Mouse (Mus musculus) limb, embryonic 14.5 days (tissue): ENCODE measurements around the gene Guca2b. TPM values are rescaled to one million over a fixed set of nuclear protein-coding genes. Genes with fewer than 3 reads are reported as not detected.

Source experiments
- ATAC-seq: fragments of 200-750 bp; cut with Nextera tagmentation; 2 replicates; pipeline ENCODE4 v1.8.0; 2017; ENCODE audit warnings: low read depth, moderate number of reproducible peaks, moderate TSS enrichment; ENCODE audit not compliant: low FRiP score
- DNase-seq: peaks from one replicate; pipeline ENCODE4 v3.0.0-alpha.2; 2015; ENCODE audit warnings: low spot score
- H3K27ac ChIP-seq: fragments of 300-500 bp; sonication (generic); replicated peaks from 2 replicates; pipeline ENCODE4 v1.5.1; 2014; ENCODE audit warnings: low read depth, mild to moderate bottlenecking, low read length, moderate library complexity, mixed read lengths
- H3K27me3 ChIP-seq: fragments of 300-500 bp; sonication (generic); 2 replicates; pipeline ENCODE4 v1.6.1; 2014; ENCODE audit warnings: low read length, mixed read lengths; ENCODE audit not compliant: control insufficient read depth, insufficient read depth
- H3K36me3 ChIP-seq: fragments of 300-500 bp; sonication (generic); 2 replicates; pipeline ENCODE4 v1.6.1; 2014; ENCODE audit warnings: mild to moderate bottlenecking, low read length, moderate library complexity, mixed read lengths; ENCODE audit not compliant: control insufficient read depth, insufficient read depth
- H3K4me1 ChIP-seq: fragments of 300-500 bp; sonication (generic); 2 replicates; pipeline ENCODE4 v1.6.1; 2014; ENCODE audit warnings: antibody characterized with exemption, low read length, mixed read lengths; ENCODE audit not compliant: control insufficient read depth, insufficient read depth
- H3K4me2 ChIP-seq: fragments of 300-500 bp; sonication (generic); replicated peaks from 2 replicates; pipeline ENCODE4 v1.6.1; 2014; ENCODE audit warnings: low read depth, mild to moderate bottlenecking, low read length, moderate library complexity; ENCODE audit not compliant: severe bottlenecking
- H3K4me3 ChIP-seq: fragments of 300-500 bp; sonication (generic); replicated peaks from 2 replicates; pipeline ENCODE4 v1.5.1; 2014; ENCODE audit warnings: low read length
- H3K9ac ChIP-seq: fragments of 300-500 bp; sonication (generic); 2 replicates; pipeline ENCODE4 v1.6.1; 2014; ENCODE audit warnings: mild to moderate bottlenecking, low read depth, low read length, moderate library complexity; ENCODE audit not compliant: severe bottlenecking
- H3K9me3 ChIP-seq: fragments of 300-500 bp; sonication (generic); 2 replicates; pipeline ENCODE4 v1.6.1; 2016; ENCODE audit warnings: low read length; ENCODE audit not compliant: control insufficient read depth
- POLR2A ChIP-seq: fragments of 200-500 bp; IDR thresholded peaks from 2 replicates; pipeline ENCODE4 v1.8.0; 2012; ENCODE audit warnings: inconsistent platforms, mild to moderate bottlenecking, moderate library complexity, borderline replicate concordance; ENCODE audit not compliant: insufficient read depth, insufficient read length; ENCODE audit errors: extremely low read depth
- WGBS: fragments of 180-500 bp; shearing (Covaris S2); extraction: QIAGEN DNeasy Blood & Tissue Kit; methylation state at CpG from one replicate; pipeline ENCODE4 v1.1.7; 2014; 5-methylcytosine and 5-hydroxymethylcytosine counted together
- polyA plus RNA-seq, 2 experiments: library from polyadenylated mRNA; depleted of rRNA in 1 of 2; stranded (reverse) in 1 of 2; unstranded in 1 of 2; fragments of >200 nt; fragmentation: Nextera tagmentation in 1 of 2; extraction: Ambion mirVana in 1 of 2; gene quantifications; 2 replicates each; pipeline versions ENCODE4 v1.2.1 to v1.2.3; 2012 to 2014

The Guca2b gene
- polyA plus RNA-seq, 2 experiments, result not detected

- no peak for TF ChIP-seq POLR2A
- Histone ChIP-seq H3K4me2 (no peak overlapping the region), H3K4me3 (no peak overlapping the region), H3K36me3 (no peaks in the 10 kb centered on the region), H3K4me1 (no peaks in the 10 kb centered on the region), H3K27ac (no peak overlapping the region), H3K9ac (no peak overlapping the region), H3K9me3 (no peaks in the 10 kb centered on the region), H3K27me3 (no peaks in the 10 kb centered on the region)
- no peak for ATAC-seq
- no peak for DNase-seq
- WGBS, result 44% methylated on average over 7 of the region's 7 CpGs
Measured at GRCm38 (mm10) chr4:119670210-119670555, 11.4 kb upstream of the Guca2b start.

GRCm38 (mm10) chr4:119669356-119670209 lies 10.8 kb upstream of the Guca2b start:
- Histone ChIP-seq H3K4me3 (no peak overlapping the region), H3K4me1 (no peaks in the 10 kb centered on the region), H3K27ac (no peak overlapping the region), H3K4me2 (no peak overlapping the region), H3K9ac (no peak overlapping the region), H3K9me3 (no peaks in the 10 kb centered on the region), H3K27me3 (no peaks in the 10 kb centered on the region), H3K36me3 (no peaks in the 10 kb centered on the region)
- no peak for TF ChIP-seq POLR2A
- 73% methylated on average over 9 of the region's 10 CpGs for WGBS
- DNase-seq, result no peak
- no peak for ATAC-seq

GRCm38 (mm10) chr4:119668596-119668995 lies 9.8 kb upstream of the Guca2b start:
- no peaks in the 10 kb centered on the region for H3K9me3 ChIP-seq
- no peak for DNase-seq
- WGBS, result 77% methylated on average over 4 of the region's 4 CpGs
- H3K4me2 ChIP-seq, result no peak overlapping the region
- H3K4me3 ChIP-seq, result no peak overlapping the region
- ATAC-seq, result no peak
- H3K27me3 ChIP-seq, result no peaks in the 10 kb centered on the region
- H3K27ac ChIP-seq, result no peak overlapping the region
- no peak for TF ChIP-seq POLR2A
- H3K4me1 ChIP-seq, result no peaks in the 10 kb centered on the region
- H3K9ac ChIP-seq, result no peak overlapping the region
- no peaks in the 10 kb centered on the region for H3K36me3 ChIP-seq

- ATAC-seq (no peak), DNase-seq (no peak)
- no peak for TF ChIP-seq POLR2A
- WGBS, result 90% methylated on average over 3 of the region's 3 CpGs
- Histone ChIP-seq H3K36me3 (no peaks in the 10 kb centered on the region), H3K27ac (no peak overlapping the region), H3K4me3 (no peak overlapping the region), H3K27me3 (no peaks in the 10 kb centered on the region), H3K9ac (no peak overlapping the region), H3K4me2 (no peak overlapping the region), H3K9me3 (no peaks in the 10 kb centered on the region), H3K4me1 (no peaks in the 10 kb centered on the region)
Measured at GRCm38 (mm10) chr4:119668185-119668584, 9.4 kb upstream of the Guca2b start.

- TF ChIP-seq POLR2A, result no peak
- DNase-seq (no peak), ATAC-seq (no peak)
- 17% methylated on average over 5 of the region's 5 CpGs for WGBS
- Histone ChIP-seq H3K4me2 (no peak overlapping the region), H3K9ac (no peak overlapping the region), H3K36me3 (no peaks in the 10 kb centered on the region), H3K4me1 (no peaks in the 10 kb centered on the region), H3K27ac (no peak overlapping the region), H3K27me3 (no peaks in the 10 kb centered on the region), H3K4me3 (no peak overlapping the region), H3K9me3 (no peaks in the 10 kb centered on the region)
Measured at GRCm38 (mm10) chr4:119667454-119667853, 8.7 kb upstream of the Guca2b start.

- DNase-seq, result no peak
- 53% methylated on average over 8 of the region's 8 CpGs for WGBS
- no peaks in the 10 kb centered on the region for H3K4me1 ChIP-seq
- no peak overlapping the region for H3K4me3 ChIP-seq
- no peaks in the 10 kb centered on the region for H3K27me3 ChIP-seq
- H3K4me2 ChIP-seq, result no peak overlapping the region
- no peak overlapping the region for H3K27ac ChIP-seq
- H3K9me3 ChIP-seq, result no peaks in the 10 kb centered on the region
- no peak overlapping the region for H3K9ac ChIP-seq
- no peak for ATAC-seq
- no peak for TF ChIP-seq POLR2A
- no peaks in the 10 kb centered on the region for H3K36me3 ChIP-seq
Measured at GRCm38 (mm10) chr4:119666116-119666515, 7.4 kb upstream of the Guca2b start.
